Mouse (Mus musculus): ENCODE data around the gene Glrx5.

- TF ChIP-seq CTCF (IDR thresholded peaks at IDR 0.05; ENCODE audit: control insufficient read depth, insufficient read depth, insufficient read length) (no peak), MYOG (IDR thresholded peaks at IDR 0.05; ENCODE audit: control insufficient read depth, extremely low read depth, insufficient read length) (no peak), CEBPB (IDR thresholded peaks at IDR 0.05; ENCODE audit: low read depth) (no peak), USF1 (IDR thresholded peaks at IDR 0.05; ENCODE audit: low read depth) (no peak), MAX (IDR thresholded peaks at IDR 0.05) (no peak), MYOD1 (IDR thresholded peaks at IDR 0.05; ENCODE audit: control insufficient read depth, insufficient read length, low read depth) (no peak), FOSL1 (IDR thresholded peaks at IDR 0.05; ENCODE audit: insufficient read depth, low read length, poor library complexity, severe bottlenecking) (no peak)
Observed at GRCm38 (mm10) chr12:105087353-105087752, 54.9 kb downstream of the Glrx5 start.
